Mouse (Mus musculus): Measurements from ENCODE around the gene Prn. TPM values are rescaled to one million over a fixed set of nuclear protein-coding genes. Genes with fewer than 3 reads are reported as not detected.

The Prn gene
- total RNA-seq (2023): not detected

GRCm38 (mm10) chr2:131909683-131910572 lies at the start of gene Prn, which contains the start of gene Prnp:
Prn (plus strand) TSS chr2:131909957.
Prnp (plus strand) TSS chr2:131909928.

GRCm38 (mm10) chr2:131950598-131951095 lies 40.9 kb downstream of the Prn start, which contains the start of gene Prnd:
Prnd (plus strand) TSS chr2:131950861.

Other genes with a start within 250 kb of the Prn start
- not detected for gene Erv3, start 50.2 kb upstream of the Prn start, total RNA-seq (2023)
- 10 to 100 TPM in 1 of 2 experiments, 1 to 10 TPM in 1; 8.4 to 11.2 TPM for gene Prnp, start within 50 bp of the Prn start, total RNA-seq (2023)
- gene Prnd, start 40.9 kb downstream of the Prn start, total RNA-seq (2023): not detected
- 100 to 1,000 TPM; 128 to 154 TPM for gene Rassf2, start 120.3 kb downstream of the Prn start, total RNA-seq (2023)
- gene Slc23a2, start 235.2 kb downstream of the Prn start, total RNA-seq (2023): 10 to 100 TPM; 11.4 to 12.1 TPM